Mouse (Mus musculus): ENCODE measurements around the gene Abcc4. TPM values are rescaled to one million over a fixed set of nuclear protein-coding genes. Genes with fewer than 3 reads are reported as not detected.
"Not testable (repeated sequence)": the region's sequence is repeated elsewhere in the genome, so short reads cannot be mapped to it uniquely, and the experiment has no call there.

Abcc4 gene
- polyA plus RNA-seq, 1 experiment, result 0.96 TPM

DNA sequence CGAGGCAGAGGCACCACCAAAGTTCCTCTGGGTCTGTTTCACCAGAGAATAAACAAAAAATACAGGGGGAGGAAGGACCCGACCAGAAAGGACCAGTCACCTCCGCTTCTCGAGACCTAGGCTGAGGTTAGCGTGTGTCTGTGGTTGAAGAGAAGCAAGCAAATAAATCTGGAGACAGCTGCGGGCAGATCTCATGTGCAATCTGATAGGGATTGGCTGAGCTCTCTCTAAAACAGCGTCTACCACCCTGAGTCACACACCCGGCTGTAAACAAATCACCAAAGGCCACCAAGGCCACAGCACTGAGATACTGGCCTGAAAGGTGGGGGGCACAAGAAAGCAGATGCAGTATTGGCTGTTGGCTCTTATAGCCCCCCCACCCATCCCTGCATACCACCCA lies 24.9 kb downstream of the Abcc4 start:
- no peaks in the 10 kb centered on the region for H3K36me3 ChIP-seq (ENCODE audit: control insufficient read depth, insufficient read depth, low read length)
- H3K4me3 ChIP-seq (ENCODE audit: control insufficient read depth, low read depth, low read length), result no peak overlapping the region
- no peak overlapping the region for H3K27ac ChIP-seq (ENCODE audit: control insufficient read depth, insufficient read depth, low read depth, low read length)
- no peaks in the 10 kb centered on the region for H3K4me1 ChIP-seq (ENCODE audit: control insufficient read depth, insufficient read depth, low read length)
- no peak for TF ChIP-seq CTCF (IDR thresholded peaks at IDR 0.05; ENCODE audit: control insufficient read depth, insufficient read depth, insufficient replicate concordance, low read depth, low read length)
- TF ChIP-seq POLR2A (IDR thresholded peaks at IDR 0.05; ENCODE audit: control insufficient read depth, low read depth, low read length), result no peak
- no peaks in the 10 kb centered on the region for H3K27me3 ChIP-seq (ENCODE audit: control insufficient read depth, insufficient read depth, low read length)

DNA sequence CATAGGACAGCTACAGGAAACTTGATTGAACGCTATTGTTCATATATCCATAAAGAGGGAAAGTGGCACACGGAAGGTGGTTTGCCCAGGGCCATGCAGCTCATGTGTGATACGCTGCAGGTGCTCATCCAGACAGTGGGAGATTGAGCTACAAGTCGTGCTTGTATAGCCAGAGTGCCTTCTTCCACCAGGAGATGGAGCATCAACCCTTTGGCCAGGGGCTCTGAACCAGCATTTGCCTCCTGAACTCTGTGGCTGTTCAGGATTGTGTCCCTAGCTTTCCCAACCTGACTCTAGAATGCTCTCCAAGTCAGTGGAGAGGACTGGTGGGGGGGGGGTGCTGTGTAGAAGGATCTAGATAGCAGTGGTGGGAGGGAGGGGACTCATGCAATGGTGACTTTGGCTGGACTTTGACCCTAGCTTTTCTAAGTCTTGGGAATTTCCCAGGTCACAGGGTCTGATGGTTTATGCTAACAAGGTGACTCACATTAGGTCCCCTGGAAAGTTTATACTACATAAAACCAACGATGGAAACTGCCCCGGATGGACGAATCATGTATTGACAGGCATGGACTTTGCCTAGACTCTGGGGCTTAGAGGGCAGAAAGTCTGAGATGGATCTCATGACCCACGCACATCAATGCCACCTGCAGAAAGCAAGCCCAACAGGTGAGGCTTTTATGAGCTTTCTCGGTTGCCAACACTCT lies 27.6 kb downstream of the Abcc4 start:
- TF ChIP-seq CTCF (IDR thresholded peaks at IDR 0.05; ENCODE audit: control insufficient read depth, insufficient read depth, insufficient replicate concordance, low read depth, low read length), result no peak
- TF ChIP-seq POLR2A (IDR thresholded peaks at IDR 0.05; ENCODE audit: control insufficient read depth, low read depth, low read length), result no peak
- Histone ChIP-seq H3K27ac (ENCODE audit: control insufficient read depth, insufficient read depth, low read depth, low read length) (no peak overlapping the region), H3K4me3 (ENCODE audit: control insufficient read depth, low read depth, low read length) (no peak overlapping the region), H3K27me3 (ENCODE audit: control insufficient read depth, insufficient read depth, low read length) (no peaks in the 10 kb centered on the region), H3K4me1 (ENCODE audit: control insufficient read depth, insufficient read depth, low read length) (no peaks in the 10 kb centered on the region), H3K36me3 (ENCODE audit: control insufficient read depth, insufficient read depth, low read length) (no peaks in the 10 kb centered on the region)

DNA sequence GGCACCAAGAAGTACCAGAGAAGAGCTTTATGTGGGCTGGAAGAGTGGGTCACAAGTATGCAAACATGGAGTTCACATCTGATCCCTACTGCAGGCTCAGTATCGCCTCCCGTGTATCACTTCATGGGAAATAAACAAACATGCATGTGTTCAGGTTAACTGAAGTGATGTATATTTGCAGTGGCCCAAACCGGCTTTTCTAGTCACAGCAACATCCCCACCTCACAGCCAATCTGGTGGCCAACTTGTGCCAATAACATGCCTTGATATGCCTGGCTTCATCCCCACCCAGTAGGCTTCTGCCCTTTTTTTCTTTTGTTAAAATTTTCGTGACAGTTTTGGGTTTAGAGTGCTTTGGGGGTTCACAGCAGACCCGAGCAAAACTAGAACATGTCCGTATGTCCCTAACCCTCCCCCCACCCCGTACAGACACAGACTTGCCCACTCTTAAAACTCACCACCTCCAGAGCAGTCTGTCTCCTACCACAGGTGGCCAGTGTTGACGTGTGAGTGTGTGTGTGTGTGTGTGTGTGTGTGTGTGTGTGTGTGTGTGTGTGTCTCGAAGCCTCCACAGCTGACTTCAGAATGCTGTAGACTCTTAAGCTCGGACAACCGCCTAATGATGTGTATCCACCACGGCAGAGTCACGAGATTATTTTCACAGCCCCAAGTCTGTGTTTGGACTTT lies 29.6 kb downstream of the Abcc4 start:
- Histone ChIP-seq H3K27ac (ENCODE audit: control insufficient read depth, insufficient read depth, low read depth, low read length) (no peak overlapping the region), H3K4me1 (ENCODE audit: control insufficient read depth, insufficient read depth, low read length) (no peaks in the 10 kb centered on the region), H3K4me3 (ENCODE audit: control insufficient read depth, low read depth, low read length) (no peak overlapping the region), H3K36me3 (ENCODE audit: control insufficient read depth, insufficient read depth, low read length) (no peaks in the 10 kb centered on the region), H3K27me3 (ENCODE audit: control insufficient read depth, insufficient read depth, low read length) (no peaks in the 10 kb centered on the region)
- TF ChIP-seq POLR2A (IDR thresholded peaks at IDR 0.05; ENCODE audit: control insufficient read depth, low read depth, low read length) (no peak), CTCF (IDR thresholded peaks at IDR 0.05; ENCODE audit: control insufficient read depth, insufficient read depth, insufficient replicate concordance, low read depth, low read length) (no peak)

DNA sequence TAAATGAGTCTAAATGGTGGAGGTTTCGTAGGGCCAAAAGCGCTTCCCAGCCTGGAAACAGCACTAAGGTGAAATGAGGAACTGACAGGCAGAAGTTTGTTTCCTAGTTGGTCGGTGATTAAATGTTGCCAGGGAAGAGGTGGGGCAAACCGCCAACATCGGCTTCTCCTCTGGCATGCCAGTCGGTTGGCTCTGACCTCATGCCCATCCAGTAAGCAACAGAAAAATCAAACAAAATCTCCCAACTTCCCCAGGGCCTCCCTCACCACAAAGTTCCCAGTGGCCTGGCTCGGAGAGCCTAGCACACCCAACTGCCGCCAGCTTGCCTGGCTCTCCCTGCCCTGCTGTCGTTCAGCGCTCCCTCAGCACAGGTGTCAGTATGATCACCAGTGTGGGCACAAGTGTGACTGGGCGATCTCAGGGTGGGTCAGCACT lies 31.3 kb downstream of the Abcc4 start:
- Histone ChIP-seq H3K4me1 (ENCODE audit: control insufficient read depth, insufficient read depth, low read length) (no peaks in the 10 kb centered on the region), H3K27ac (ENCODE audit: control insufficient read depth, insufficient read depth, low read depth, low read length) (no peak overlapping the region), H3K27me3 (ENCODE audit: control insufficient read depth, insufficient read depth, low read length) (no peaks in the 10 kb centered on the region), H3K36me3 (ENCODE audit: control insufficient read depth, insufficient read depth, low read length) (no peaks in the 10 kb centered on the region), H3K4me3 (ENCODE audit: control insufficient read depth, low read depth, low read length) (no peak overlapping the region)
- no peak for TF ChIP-seq CTCF (IDR thresholded peaks at IDR 0.05; ENCODE audit: control insufficient read depth, insufficient read depth, insufficient replicate concordance, low read depth, low read length)
- no peak for TF ChIP-seq POLR2A (IDR thresholded peaks at IDR 0.05; ENCODE audit: control insufficient read depth, low read depth, low read length)

DNA sequence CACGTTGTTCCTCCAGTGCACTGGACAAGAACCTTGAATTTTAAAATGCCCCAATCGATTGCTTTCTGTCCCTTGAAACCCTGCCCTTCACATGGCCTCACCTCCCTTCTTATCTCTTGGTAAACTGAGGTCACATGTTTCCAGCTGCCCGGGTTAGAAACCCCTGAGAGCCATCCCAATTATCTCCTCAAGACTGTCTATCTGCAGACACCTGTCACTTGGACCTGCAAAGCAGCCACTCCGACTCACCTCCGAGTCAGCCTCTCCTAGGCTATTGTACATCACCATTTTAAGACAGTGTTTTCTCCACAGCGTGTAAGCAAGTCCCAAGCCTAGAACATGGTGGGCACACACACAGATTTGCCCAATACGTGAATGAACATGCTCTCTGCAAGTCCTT lies 31.8 kb downstream of the Abcc4 start:
- H3K27ac ChIP-seq (ENCODE audit: control insufficient read depth, insufficient read depth, low read depth, low read length), result no peak overlapping the region
- TF ChIP-seq CTCF (IDR thresholded peaks at IDR 0.05; ENCODE audit: control insufficient read depth, insufficient read depth, insufficient replicate concordance, low read depth, low read length) (no peak), POLR2A (IDR thresholded peaks at IDR 0.05; ENCODE audit: control insufficient read depth, low read depth, low read length) (no peak)
- no peak overlapping the region for H3K4me3 ChIP-seq (ENCODE audit: control insufficient read depth, low read depth, low read length)
- no peaks in the 10 kb centered on the region for H3K36me3 ChIP-seq (ENCODE audit: control insufficient read depth, insufficient read depth, low read length)
- H3K4me1 ChIP-seq (ENCODE audit: control insufficient read depth, insufficient read depth, low read length), result no peaks in the 10 kb centered on the region
- no peaks in the 10 kb centered on the region for H3K27me3 ChIP-seq (ENCODE audit: control insufficient read depth, insufficient read depth, low read length)

DNA sequence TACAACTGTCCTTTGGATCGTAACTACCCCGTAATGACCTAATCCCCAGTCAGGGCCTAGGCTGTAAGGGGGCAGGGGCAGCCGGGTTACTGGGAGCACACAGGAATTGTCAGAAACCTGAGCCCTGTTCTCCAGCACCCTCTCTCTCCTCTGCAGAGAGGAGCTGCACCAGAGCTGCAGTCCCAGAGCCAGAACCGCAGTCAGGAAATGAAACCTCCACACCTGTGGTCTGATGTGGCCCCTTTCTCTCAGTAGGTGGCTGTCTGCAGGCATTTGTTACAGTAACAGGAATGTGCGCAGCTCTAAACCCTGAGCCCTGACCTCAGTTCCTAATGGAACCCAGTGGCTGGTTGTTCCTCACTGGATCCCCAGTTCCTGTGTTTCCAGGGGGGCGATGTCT lies 32.5 kb downstream of the Abcc4 start:
- no peaks in the 10 kb centered on the region for H3K27me3 ChIP-seq (ENCODE audit: control insufficient read depth, insufficient read depth, low read length)
- TF ChIP-seq POLR2A (IDR thresholded peaks at IDR 0.05; ENCODE audit: control insufficient read depth, low read depth, low read length) (no peak), CTCF (IDR thresholded peaks at IDR 0.05; ENCODE audit: control insufficient read depth, insufficient read depth, insufficient replicate concordance, low read depth, low read length) (no peak)
- no peak overlapping the region for H3K27ac ChIP-seq (ENCODE audit: control insufficient read depth, insufficient read depth, low read depth, low read length)
- H3K36me3 ChIP-seq (ENCODE audit: control insufficient read depth, insufficient read depth, low read length), result no peaks in the 10 kb centered on the region
- no peaks in the 10 kb centered on the region for H3K4me1 ChIP-seq (ENCODE audit: control insufficient read depth, insufficient read depth, low read length)
- no peak overlapping the region for H3K4me3 ChIP-seq (ENCODE audit: control insufficient read depth, low read depth, low read length)

DNA sequence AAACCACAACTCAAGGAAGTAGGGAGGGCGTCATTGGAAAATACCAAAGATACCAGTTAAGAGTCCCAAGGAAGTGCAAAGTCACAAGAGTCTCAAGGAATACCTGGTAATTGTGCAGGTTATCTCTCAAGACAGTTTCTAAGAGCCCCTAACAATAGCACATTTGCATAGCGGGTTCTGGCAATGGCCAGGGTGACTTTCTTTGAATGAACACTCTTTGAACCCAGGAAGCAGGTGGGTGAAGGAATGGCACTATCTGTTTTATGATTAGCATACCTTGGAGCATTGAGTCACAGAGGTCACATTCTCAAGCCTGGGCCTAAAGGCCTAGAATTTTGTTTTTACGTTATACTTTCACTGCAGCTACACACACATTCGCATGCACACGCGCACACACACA lies 33.1 kb downstream of the Abcc4 start:
- not testable (repeated sequence) for H3K4me1 ChIP-seq (ENCODE audit: control insufficient read depth, insufficient read depth, low read length); H3K36me3 ChIP-seq (ENCODE audit: control insufficient read depth, insufficient read depth, low read length)

More for the DNA sequence above, 33.1 kb downstream of the Abcc4 start:
- H3K27me3 ChIP-seq (ENCODE audit: control insufficient read depth, insufficient read depth, low read length); H3K4me3 ChIP-seq (ENCODE audit: control insufficient read depth, low read depth, low read length); H3K27ac ChIP-seq (ENCODE audit: control insufficient read depth, insufficient read depth, low read depth, low read length): not testable (repeated sequence)

All from testis, adult 2 months (tissue).